Mouse (Mus musculus) erythroblast, embryonic 14.5 days (primary cell): Measurements from ENCODE around the gene Cobll1. TPM values are rescaled to one million over a fixed set of nuclear protein-coding genes. Genes with fewer than 3 reads are reported as not detected.

ENCODE experiments used
- H3K27me3 ChIP-seq: 2 replicates; pipeline ENCODE4 v1.6.1; 2012; ENCODE audit warnings: inconsistent platforms; ENCODE audit not compliant: control insufficient read depth
- H3K36me3 ChIP-seq: 2 replicates; pipeline ENCODE4 v1.6.1; 2012; ENCODE audit warnings: mild to moderate bottlenecking, inconsistent platforms; ENCODE audit not compliant: control insufficient read depth
- H3K4me1 ChIP-seq: 2 replicates; pipeline ENCODE4 v1.6.1; 2012; ENCODE audit warnings: inconsistent platforms; ENCODE audit not compliant: control insufficient read depth
- H3K4me3 ChIP-seq: replicated peaks from 2 replicates; pipeline ENCODE3; 2012; ENCODE audit warnings: moderate library complexity, mild to moderate bottlenecking, inconsistent platforms
- H3K9me3 ChIP-seq: 2 replicates; pipeline ENCODE4 v1.6.1; 2012; ENCODE audit warnings: low read length, inconsistent platforms, mixed read lengths; ENCODE audit not compliant: control insufficient read depth
- GATA1 ChIP-seq: IDR thresholded peaks from 2 replicates; pipeline ENCODE4 v1.6.1; 2012; ENCODE audit warnings: low read length, inconsistent platforms, mixed read lengths
- TAL1 ChIP-seq: IDR thresholded peaks from 3 replicates; pipeline ENCODE4 v1.6.1; 2012; ENCODE audit warnings: low read length, inconsistent platforms, mixed read lengths
- polyA plus RNA-seq: library from polyadenylated mRNA; stranded (reverse); fragments of >175 nt; gene quantifications from 2 replicates; pipeline ENCODE4 v1.2.3, GENCODE M21; 2012

Gene Cobll1
- polyA plus RNA-seq, 1 experiment: not detected

DNA sequence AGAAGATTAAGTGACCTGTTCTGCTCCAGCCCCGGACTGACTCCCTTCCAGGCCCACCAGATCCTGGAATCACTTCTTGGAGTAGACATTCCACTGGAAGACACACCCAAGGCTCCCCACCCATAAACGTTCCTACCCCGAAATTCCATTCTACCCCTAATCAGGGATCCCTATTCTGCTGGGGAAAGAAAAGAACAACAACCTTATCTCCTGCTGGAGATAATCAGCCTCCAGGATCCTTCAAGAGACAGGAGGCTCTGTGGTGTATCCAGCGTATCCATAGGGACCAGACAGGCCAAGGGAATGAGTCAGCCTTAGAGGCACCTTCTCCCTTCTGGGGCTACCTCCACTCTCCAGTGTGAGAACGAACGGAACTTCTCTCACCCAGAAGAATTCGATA lies 47.8 kb downstream of the Cobll1 start:
- Histone ChIP-seq H3K9me3 (no peaks in the 10 kb centered on the region), H3K27me3 (no peaks in the 10 kb centered on the region), H3K4me1 (no peaks in the 10 kb centered on the region), H3K36me3 (no peaks in the 10 kb centered on the region), H3K4me3 (no peak overlapping the region)
- no peak for TF ChIP-seq GATA1
- no peak for TF ChIP-seq TAL1

DNA sequence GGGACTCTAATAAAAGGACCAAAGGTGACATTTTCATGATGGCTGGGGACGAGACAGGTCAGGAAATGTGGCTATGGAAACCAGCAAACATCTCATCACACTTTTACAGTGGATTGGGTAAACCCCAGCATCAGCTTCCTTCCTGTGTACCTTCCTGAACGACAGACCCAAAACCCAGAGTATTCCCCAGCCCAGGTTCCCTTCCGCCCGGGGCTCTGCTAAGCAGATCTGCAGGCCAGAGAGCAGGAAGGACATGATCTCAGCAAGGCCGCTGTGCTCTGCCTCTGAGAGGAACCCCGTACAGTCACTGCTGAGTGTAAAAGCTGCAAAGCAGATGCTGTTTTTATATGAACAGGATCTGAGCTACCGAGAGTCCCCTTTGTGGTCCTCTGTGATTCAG lies 49.9 kb downstream of the Cobll1 start:
- Histone ChIP-seq H3K27me3 (no peaks in the 10 kb centered on the region), H3K4me1 (no peaks in the 10 kb centered on the region), H3K4me3 (no peak overlapping the region), H3K9me3 (no peaks in the 10 kb centered on the region), H3K36me3 (no peaks in the 10 kb centered on the region)
- TF ChIP-seq GATA1: no peak
- no peak for TF ChIP-seq TAL1

DNA sequence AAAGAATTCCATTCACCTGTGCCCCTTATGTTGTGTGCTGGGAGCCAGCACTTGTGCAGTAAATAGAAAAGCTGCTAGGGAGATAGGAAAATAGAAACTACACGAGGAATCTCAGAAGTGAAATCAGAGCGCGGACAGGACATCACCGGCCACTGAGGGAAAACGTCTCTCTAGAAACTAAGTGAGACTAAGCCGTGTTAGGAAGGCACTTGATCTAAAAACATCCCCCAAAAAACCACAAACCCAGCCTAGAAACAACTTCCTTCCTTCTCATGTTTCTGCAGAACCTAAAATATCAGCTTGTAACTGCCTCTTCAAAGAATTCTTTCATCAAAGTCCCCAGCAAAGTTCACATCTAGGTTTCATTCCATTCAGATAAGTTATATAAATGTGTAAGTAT lies 50.6 kb downstream of the Cobll1 start:
- TF ChIP-seq GATA1 (no peak), TAL1 (no peak)
- Histone ChIP-seq H3K4me1 (no peaks in the 10 kb centered on the region), H3K27me3 (no peaks in the 10 kb centered on the region), H3K4me3 (no peak overlapping the region), H3K9me3 (no peaks in the 10 kb centered on the region), H3K36me3 (no peaks in the 10 kb centered on the region)

DNA sequence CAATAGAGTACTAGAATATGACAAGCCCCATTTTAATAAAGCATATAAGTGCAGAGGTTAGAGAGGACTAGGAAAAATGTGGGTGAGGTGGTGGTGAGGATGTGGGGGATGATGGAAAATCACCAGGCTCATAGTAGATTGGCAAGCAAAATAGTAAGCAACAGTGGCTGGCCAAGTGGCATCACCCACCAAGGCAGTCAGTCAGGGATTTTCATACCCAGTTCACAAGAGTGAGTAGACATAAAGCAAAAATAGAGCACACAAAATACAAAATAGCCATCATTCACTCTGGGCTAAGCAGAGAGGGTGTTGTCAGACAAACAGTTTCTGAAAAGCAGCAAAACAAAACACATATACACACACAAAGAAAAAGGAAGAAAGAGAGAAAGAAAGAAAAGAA lies 51.6 kb downstream of the Cobll1 start:
- TF ChIP-seq GATA1: no peak
- no peak for TF ChIP-seq TAL1
- H3K36me3 ChIP-seq: no peaks in the 10 kb centered on the region

DNA sequence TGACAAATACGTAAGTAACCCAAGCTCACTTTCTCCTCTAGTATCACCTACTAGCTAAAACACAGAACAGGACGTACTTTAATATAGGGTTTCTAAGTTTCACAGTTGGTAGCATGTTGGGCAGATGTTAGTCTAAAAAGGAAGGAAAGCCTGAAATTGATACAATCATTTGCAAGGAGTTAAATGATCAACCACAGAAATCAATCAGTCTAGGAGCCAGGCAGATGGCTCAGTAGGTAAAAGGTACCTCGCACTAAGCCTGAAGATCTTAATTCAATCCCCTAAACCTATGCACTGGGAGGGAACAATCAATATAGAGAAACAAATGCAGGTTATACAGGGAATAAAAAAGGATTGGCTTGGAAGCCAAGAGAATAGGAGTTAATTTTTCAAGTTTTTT lies 52.0 kb downstream of the Cobll1 start:
- H3K27me3 ChIP-seq: no peaks in the 10 kb centered on the region
- no peak for TF ChIP-seq TAL1
- no peak for TF ChIP-seq GATA1
- H3K4me1 ChIP-seq: no peaks in the 10 kb centered on the region
- H3K9me3 ChIP-seq: no peaks in the 10 kb centered on the region
- H3K4me3 ChIP-seq: no peak overlapping the region
- H3K36me3 ChIP-seq: no peaks in the 10 kb centered on the region

More for the DNA sequence above, 51.6 kb downstream of the Cobll1 start:
- Histone ChIP-seq H3K4me1 (no peaks in the 10 kb centered on the region), H3K4me3 (no peak overlapping the region), H3K9me3 (no peaks in the 10 kb centered on the region), H3K27me3 (no peaks in the 10 kb centered on the region)

DNA sequence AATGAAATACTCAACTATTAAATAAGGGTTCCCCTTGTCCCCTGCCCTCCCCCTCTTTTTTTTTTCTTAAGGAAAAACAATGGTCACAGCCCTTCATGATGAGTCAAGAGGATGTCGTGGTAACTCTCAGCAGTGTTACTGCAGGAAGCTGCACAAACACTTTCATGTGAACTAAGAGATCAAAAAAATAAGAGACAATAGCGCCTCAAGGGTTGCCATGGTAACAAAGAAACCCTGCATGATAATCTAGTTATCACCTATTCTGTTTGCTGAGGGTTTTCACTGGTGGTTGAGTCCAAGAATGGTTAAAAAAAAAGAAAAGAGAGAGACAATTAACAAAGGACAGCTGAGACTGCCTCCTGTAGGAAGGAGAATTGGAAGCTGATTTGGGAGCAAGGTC lies 56.5 kb downstream of the Cobll1 start:
- no peaks in the 10 kb centered on the region for H3K4me1 ChIP-seq
- TF ChIP-seq TAL1: no peak
- TF ChIP-seq GATA1: no peak
- H3K27me3 ChIP-seq: no peaks in the 10 kb centered on the region

DNA sequence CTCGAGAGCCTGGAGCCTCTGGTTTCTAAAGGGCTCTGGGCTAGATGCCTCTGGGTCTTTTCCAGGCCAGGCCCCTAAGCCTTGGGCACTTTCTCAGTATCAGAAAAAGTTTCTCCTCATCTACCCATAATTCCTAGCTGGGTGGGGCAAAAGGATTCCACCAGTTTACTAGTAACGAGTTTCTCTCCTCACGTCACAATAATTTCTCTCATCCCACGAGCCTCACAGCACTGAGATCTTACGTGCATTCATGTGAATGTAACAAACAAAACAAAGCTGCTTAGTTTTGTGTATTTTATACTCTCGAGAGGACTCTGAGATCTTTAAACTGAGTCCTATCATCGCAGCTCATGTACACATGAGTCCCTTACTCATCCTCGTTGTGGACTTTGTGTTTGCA lies 57.5 kb downstream of the Cobll1 start:
- H3K36me3 ChIP-seq: no peaks in the 10 kb centered on the region
- no peak overlapping the region for H3K4me3 ChIP-seq
- H3K9me3 ChIP-seq: no peaks in the 10 kb centered on the region
- H3K27me3 ChIP-seq: no peaks in the 10 kb centered on the region
- TF ChIP-seq GATA1 (no peak), TAL1 (no peak)
- no peaks in the 10 kb centered on the region for H3K4me1 ChIP-seq

More for the DNA sequence above, 56.5 kb downstream of the Cobll1 start:
- Histone ChIP-seq H3K36me3 (no peaks in the 10 kb centered on the region), H3K9me3 (no peaks in the 10 kb centered on the region), H3K4me3 (no peak overlapping the region)

DNA sequence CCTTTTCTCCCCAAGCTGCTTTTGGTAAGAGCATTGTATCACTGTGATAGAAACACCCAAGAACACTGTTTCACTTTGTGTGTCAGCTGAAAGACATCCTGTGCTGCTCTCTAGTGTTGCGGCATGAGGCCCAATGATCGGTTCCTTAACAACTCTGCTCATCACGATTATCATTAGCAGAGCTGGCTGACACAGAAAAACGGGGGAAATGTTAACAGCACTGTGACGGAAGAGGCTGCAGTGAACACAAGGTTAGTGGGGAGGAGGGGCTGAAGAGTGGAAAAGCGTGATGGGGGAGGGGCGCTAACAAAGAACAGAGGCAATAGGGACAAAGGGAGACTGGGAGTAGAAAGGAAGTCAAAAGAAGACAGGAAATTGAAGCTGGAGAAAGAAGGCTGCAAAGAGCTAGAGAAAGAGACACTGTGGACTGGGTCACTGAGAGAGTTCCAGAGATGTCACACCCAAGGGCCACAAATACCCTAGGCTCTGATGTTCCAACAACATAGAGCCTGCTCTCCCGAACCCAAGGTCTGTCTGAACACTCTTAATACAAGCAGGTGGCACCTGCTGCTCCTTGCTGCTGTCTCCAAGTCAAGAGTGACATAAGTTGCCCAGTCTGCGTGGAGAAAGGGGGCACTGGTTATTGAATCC lies 58.0 kb downstream of the Cobll1 start:
- no peaks in the 10 kb centered on the region for H3K36me3 ChIP-seq
- no peaks in the 10 kb centered on the region for H3K27me3 ChIP-seq
- TF ChIP-seq TAL1 (no peak), GATA1 (no peak)
- H3K4me3 ChIP-seq: no peak overlapping the region
- H3K4me1 ChIP-seq: no peaks in the 10 kb centered on the region
- H3K9me3 ChIP-seq: no peaks in the 10 kb centered on the region

DNA sequence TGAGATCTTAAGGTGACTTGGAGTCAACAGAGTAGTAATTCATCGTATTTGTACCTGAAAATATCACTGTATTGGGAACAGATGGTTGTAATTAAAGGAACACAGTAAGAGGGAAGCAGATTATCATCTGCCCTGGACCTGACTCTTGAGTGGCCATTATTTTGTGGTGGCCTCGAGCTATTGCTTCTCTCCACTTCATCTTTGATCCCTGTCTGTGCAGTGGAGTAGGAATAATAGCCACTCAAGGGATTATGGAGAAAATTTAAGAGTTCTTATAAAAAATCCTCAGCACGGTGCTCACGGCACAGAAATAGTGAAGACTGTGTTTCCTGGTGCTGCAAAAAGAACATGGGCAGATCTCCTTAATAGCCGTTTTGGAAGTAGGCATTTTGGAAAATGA lies 63.6 kb downstream of the Cobll1 start:
- Histone ChIP-seq H3K4me3 (no peak overlapping the region), H3K27me3 (no peaks in the 10 kb centered on the region), H3K9me3 (no peaks in the 10 kb centered on the region), H3K36me3 (no peaks in the 10 kb centered on the region), H3K4me1 (no peaks in the 10 kb centered on the region)
- no peak for TF ChIP-seq GATA1
- TF ChIP-seq TAL1: no peak

DNA sequence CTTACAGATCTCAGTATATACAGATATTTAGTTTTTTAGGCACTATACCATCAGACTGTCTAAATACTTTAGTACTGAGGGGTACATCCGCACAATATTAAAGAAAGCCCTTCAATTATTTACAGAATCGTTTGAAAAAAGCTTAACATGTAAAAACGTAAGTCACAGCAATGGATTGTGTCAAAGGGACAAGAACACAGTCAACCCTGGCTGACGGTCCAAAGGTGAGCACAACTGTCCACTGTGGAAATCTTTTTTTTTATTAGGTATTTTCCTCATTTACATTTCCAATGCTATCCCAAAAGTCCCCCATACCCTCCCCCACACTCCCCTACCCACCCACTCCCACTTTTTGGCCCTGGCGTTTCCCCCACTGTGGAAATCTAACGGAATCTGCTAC lies 67.1 kb downstream of the Cobll1 start:
- Histone ChIP-seq H3K4me1 (no peaks in the 10 kb centered on the region), H3K9me3 (no peaks in the 10 kb centered on the region), H3K27me3 (no peaks in the 10 kb centered on the region), H3K4me3 (no peak overlapping the region), H3K36me3 (no peaks in the 10 kb centered on the region)
- TF ChIP-seq TAL1: no peak
- no peak for TF ChIP-seq GATA1
